Mouse (Mus musculus): ENCODE data around the gene Rpgrip1l. TPM values are rescaled to one million over a fixed set of nuclear protein-coding genes. Genes with fewer than 3 reads are reported as not detected.

The Rpgrip1l gene
- polyA plus RNA-seq, 1 experiment, result 0.13 TPM

GRCm38 (mm10) chr8:91250966-91251365, 62.1 kb downstream of the Rpgrip1l start:
- no peak for TF ChIP-seq GATA1 (IDR thresholded peaks at IDR 0.05; ENCODE audit: low read length)

GRCm38 (mm10) chr8:91249758-91250466, 63.1 kb downstream of the Rpgrip1l start:
- no peak for TF ChIP-seq GATA1 (IDR thresholded peaks at IDR 0.05; ENCODE audit: low read length)

- TF ChIP-seq GATA1 (IDR thresholded peaks at IDR 0.05; ENCODE audit: low read length), result no peak
Observed at GRCm38 (mm10) chr8:91245821-91246454, 67.1 kb downstream of the Rpgrip1l start.

GRCm38 (mm10) chr8:91242721-91243120, 70.3 kb downstream of the Rpgrip1l start:
- no peak for TF ChIP-seq GATA1 (IDR thresholded peaks at IDR 0.05; ENCODE audit: low read length)

GRCm38 (mm10) chr8:91241873-91242519, 71.1 kb downstream of the Rpgrip1l start:
- TF ChIP-seq GATA1 (IDR thresholded peaks at IDR 0.05; ENCODE audit: low read length), result no peak

GRCm38 (mm10) chr8:91241371-91241770, 71.7 kb downstream of the Rpgrip1l start:
- TF ChIP-seq GATA1 (IDR thresholded peaks at IDR 0.05; ENCODE audit: low read length), result no peak

- no peak for TF ChIP-seq GATA1 (IDR thresholded peaks at IDR 0.05; ENCODE audit: low read length)
Observed at GRCm38 (mm10) chr8:91237191-91237590, 75.9 kb downstream of the Rpgrip1l start.

- TF ChIP-seq GATA1 (IDR thresholded peaks at IDR 0.05; ENCODE audit: low read length), result no peak
Observed at GRCm38 (mm10) chr8:91234097-91234496, 79.0 kb downstream of the Rpgrip1l start.

GRCm38 (mm10) chr8:91227421-91227841, 85.6 kb downstream of the Rpgrip1l start:
- no peak for TF ChIP-seq GATA1 (IDR thresholded peaks at IDR 0.05; ENCODE audit: low read length)

GRCm38 (mm10) chr8:91224227-91224626, 88.8 kb downstream of the Rpgrip1l start:
- TF ChIP-seq GATA1 (IDR thresholded peaks at IDR 0.05; ENCODE audit: low read length), result no peak

- TF ChIP-seq GATA1 (IDR thresholded peaks at IDR 0.05; ENCODE audit: low read length), result no peak
Observed at GRCm38 (mm10) chr8:91221841-91222240, 91.2 kb downstream of the Rpgrip1l start.

GRCm38 (mm10) chr8:91218271-91218670, 94.8 kb downstream of the Rpgrip1l start:
- no peak for TF ChIP-seq GATA1 (IDR thresholded peaks at IDR 0.05; ENCODE audit: low read length)

- TF ChIP-seq GATA1 (IDR thresholded peaks at IDR 0.05; ENCODE audit: low read length), result no peak
Observed at GRCm38 (mm10) chr8:91217062-91217905, 95.8 kb downstream of the Rpgrip1l start.

- no peak for TF ChIP-seq GATA1 (IDR thresholded peaks at IDR 0.05; ENCODE audit: low read length)
Observed at GRCm38 (mm10) chr8:91214287-91214686, 98.8 kb downstream of the Rpgrip1l start.

GRCm38 (mm10) chr8:91212948-91213347, 100.1 kb downstream of the Rpgrip1l start:
- TF ChIP-seq GATA1 (IDR thresholded peaks at IDR 0.05; ENCODE audit: low read length), result no peak

GRCm38 (mm10) chr8:91209658-91210057, 103.4 kb downstream of the Rpgrip1l start:
- no peak for TF ChIP-seq GATA1 (IDR thresholded peaks at IDR 0.05; ENCODE audit: low read length)
